Mouse (Mus musculus) testis, postnatal 10 days (tissue): ENCODE results near the gene Cnn1.
"Not testable (repeated sequence)": the region's sequence is repeated elsewhere in the genome, so short reads cannot be mapped to it uniquely, and the experiment has no call there.

Experiments used
- DNase-seq: peaks from one replicate; pipeline ENCODE4 v3.0.0; 2021; ENCODE audit warnings: low spot score

Cnn1 gene

DNA sequence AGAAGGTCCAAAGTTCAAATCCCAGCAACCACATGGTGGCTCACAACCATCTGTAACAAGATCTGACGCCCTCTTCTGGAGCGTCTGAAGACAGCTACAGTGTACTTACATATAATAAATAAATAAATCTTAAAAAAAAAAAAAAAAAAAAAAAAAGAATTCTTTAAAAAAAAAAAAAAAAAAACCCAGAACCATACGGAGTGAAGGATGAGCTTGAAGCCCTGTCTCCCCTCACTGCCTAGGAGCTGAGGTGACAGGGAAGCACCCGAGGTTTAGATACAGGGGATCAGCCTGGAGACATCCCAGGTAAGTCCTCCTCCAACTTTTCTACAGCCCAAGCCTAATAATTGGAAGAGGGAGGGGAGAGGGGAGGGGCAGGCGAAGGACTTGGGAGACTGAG is 23.2 kb upstream of the Cnn1 start:
- not testable (repeated sequence) for DNase-seq

- no peak for DNase-seq
These were observed 22.8 kb upstream of the Cnn1 start for GRCm38 (mm10) chr9:22076223-22076622.

DNA sequence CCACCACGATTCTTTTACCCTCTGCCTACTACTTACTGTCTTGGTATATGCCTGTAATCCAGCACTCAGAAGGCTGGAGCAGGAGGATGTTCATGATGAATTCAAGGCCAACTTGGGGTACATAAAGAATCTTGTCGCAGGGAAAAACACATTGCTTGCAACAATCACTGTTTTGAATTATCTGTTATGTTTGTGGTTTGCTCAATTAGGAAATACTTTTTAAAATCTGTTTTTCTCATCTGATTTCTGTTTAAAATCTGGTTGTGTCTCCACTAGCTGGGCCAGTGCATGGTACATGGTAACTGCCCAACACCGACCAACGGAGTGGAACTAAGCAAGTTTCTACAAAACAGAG is 14.4 kb upstream of the Cnn1 start:
- no peak for DNase-seq

- peak; percentile 90 for DNase-seq
These were observed 13.8 kb upstream of the Cnn1 start, which contains the start of gene Ecsit for GRCm38 (mm10) chr9:22085022-22085834. Gene Ecsit (minus strand): TSS chr9:22085438.

GRCm38 (mm10) chr9:22086012-22086411 is 13.0 kb upstream of the Cnn1 start:
- no peak for DNase-seq

- DNase-seq, result no peak
These were observed 11.9 kb upstream of the Cnn1 start for GRCm38 (mm10) chr9:22087034-22087618.

DNA sequence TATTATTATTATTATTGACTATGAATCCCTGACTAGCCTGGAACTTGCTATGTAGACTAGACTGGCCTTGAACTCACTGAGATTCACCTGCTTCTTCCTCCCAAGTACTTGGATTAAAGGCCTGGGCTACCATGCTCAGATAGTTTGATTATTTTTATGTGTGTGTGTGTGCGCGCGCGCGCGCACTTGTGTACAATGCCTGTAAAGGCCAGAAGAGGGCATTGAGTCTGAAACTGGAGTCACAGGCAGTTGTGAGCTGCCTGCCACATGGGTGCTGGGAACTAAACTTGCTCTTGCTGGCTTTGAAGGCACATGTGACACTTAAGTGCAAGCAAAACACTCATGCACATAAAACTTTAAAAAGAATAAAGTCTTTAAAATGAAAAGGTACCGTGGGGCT is 9.7 kb upstream of the Cnn1 start:
- no peak for DNase-seq

DNA sequence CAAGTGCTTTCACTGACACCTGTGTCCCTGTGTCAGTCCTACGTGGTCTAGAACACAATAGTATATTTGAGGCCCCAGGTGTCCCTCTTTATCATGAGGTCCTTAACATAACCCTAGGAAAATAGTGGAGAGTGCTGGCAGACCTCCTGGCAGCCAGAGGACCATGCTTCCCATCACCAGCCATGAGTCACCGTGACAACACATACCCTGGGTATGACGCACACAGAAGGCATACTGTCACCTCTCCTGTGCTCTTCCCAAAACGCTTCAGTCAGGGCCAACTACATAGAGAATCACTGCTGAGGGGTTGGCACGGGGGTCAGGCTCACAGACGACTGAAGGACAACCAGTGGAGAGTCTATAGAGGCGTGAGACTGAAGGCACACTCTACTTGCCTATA is 9.0 kb upstream of the Cnn1 start:
- DNase-seq, result no peak

DNA sequence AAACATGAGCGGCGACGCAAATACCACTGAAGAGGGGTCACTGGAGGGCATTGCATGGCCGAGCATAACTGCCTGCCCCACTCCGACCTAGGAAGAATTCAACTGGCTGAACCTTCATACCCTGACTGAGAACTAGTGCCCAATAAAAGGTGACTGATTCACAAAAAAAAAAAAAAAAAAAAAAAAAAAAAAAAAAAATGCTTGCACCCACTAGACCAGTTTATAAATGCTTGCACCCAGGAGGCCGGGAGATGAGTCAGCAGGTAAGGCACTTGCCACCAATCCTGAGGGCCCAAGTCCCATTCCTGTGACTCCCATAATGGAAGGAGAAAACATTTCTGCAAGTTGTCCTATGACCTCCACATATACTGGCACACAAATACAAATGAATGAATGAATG is 6.3 kb upstream of the Cnn1 start:
- no peak for DNase-seq

GRCm38 (mm10) chr9:22095854-22096307 is 3.1 kb upstream of the Cnn1 start:
- peak; percentile 89 for DNase-seq

DNA sequence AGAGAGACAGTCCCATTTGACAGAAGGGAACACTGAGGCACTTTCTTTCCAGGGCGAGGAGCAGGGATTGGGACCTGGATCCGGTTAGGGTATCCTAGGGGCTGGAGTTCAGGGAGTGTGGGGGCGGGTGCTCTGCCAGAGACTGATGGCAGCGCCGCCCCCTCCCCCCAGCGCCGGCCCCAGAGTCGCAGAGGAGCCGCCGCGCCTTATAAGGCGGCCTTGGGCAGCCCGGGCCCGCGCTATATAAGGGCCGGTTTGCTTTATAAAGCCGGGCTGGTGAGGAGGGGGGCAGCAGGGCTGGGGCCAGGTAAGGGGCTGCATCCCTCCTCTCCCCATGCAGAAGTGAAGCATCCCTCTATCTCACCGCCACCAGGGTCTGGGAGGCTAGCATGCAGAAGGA is 906 bp downstream of the Cnn1 start:
- peak; percentile 54 for DNase-seq

- DNase-seq, result no peak
These were observed 9.2 kb downstream of the Cnn1 start for GRCm38 (mm10) chr9:22108194-22108593.

DNA sequence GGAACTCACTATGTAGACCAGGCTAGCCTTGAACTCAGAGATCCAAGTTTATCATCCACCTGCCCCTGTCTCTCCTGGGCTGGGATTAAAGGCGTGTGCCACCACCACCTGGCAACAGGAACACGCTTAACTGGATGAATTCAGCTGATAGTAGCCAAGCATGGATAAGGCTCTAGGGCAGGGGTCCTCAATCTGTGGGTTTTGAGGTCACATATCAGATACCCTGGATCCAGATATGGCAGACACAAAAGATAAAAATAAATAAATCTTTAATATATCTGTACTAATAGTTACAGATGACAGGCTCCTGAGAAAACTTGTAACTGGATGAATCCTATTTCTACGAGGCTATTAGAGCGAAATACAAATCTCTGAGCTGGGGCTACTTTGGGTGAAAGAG is 16.6 kb downstream of the Cnn1 start:
- DNase-seq, result no peak

- DNase-seq, result no peak
These were observed 17.1 kb downstream of the Cnn1 start for GRCm38 (mm10) chr9:22116086-22116485.

DNA sequence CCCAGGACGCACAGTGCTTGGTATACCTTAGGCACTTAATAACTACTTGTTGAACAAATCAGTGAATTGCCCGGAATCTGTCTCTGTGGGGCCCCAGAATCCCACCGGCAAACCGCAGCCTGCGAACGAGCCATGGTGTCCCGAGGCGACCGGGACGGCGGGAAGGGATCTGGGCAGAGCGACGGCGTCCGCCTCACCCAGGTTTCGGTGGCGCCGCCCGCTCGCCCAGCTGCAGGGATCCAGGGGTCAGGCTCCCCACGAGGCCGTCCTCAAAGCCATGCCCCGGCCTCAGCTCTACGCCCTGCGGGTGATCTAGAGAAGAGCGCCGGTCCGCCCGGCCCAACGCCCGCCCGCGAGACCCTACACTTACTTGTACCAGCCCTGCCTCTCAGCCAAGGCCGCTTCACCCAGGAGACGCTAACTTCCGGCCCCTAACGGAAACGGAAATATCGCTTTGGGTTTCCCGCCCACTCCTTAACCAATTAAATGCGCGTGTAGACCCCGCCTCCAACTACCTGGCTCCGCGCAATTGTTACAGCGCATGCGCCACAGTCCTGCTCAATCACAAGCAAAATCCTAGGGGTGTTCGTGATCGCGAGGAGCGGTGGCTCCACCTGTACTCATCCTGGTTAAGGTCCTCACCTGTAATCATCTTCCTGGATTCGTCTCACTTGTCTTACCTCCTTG is 17.9 kb downstream of the Cnn1 start, which contains the start of gene Elof1:
TSS of gene Elof1 (minus strand) at position 433 of the 687 bp plus-strand sequence.
- DNase-seq, result peak; percentile 92

- DNase-seq, result peak; percentile 68
These were observed 18.9 kb downstream of the Cnn1 start for GRCm38 (mm10) chr9:22117754-22118456.

DNA sequence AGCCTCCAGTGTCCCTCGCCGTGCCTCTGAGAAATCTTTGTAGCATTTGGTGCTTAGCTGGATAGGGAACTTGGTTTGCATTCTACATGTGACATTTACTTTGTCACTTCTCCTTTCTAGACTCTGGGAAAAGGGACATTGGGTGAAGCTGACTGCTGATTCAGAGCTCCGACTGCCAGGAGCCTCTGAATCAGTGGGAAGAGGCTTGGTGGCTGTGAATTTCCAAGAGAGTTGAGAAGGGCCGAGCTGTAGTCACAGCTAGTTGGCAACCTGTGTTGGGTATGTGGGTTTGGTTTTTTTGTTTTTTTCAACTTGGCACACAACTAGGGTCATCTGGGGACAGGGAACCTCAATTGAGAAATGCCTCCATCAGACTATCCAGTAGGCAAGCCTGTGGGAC is 20.5 kb downstream of the Cnn1 start:
- no peak for DNase-seq

GRCm38 (mm10) chr9:22121545-22121944 is 22.5 kb downstream of the Cnn1 start:
- no peak for DNase-seq

GRCm38 (mm10) chr9:22122005-22122404 is 23.0 kb downstream of the Cnn1 start:
- no peak for DNase-seq

GRCm38 (mm10) chr9:22123069-22123609 is 24.1 kb downstream of the Cnn1 start:
- DNase-seq, result no peak

DNA sequence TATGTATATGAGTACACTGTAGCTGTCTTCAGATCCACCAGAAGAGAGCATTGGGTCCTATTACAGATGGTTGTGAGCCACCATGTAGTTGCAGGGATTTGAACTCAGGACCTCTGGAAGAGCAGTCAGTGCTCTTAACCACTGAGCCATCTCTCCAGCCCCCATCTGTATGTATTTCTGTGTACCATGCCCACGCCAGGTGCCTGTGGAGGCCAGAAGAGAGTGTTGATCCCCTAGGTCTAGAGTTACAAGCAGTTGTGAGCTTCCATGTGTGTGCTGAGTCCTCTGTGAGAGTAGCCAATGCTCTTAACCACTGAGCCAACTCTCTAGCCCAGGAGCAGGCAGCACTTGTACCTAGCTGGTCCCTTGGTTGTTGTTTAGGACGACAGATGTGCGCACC is 25.2 kb downstream of the Cnn1 start:
- no peak for DNase-seq
